Mouse (Mus musculus) gastrocnemius, postnatal 36 days (tissue): ENCODE data around the gene Lrp8. TPM values are rescaled to one million over a fixed set of nuclear protein-coding genes. Genes with fewer than 3 reads are reported as not detected.
A peak's percentile ranks its signal among the peaks of the same experiment; 100 is the strongest.

ENCODE experiments used
- DNase-seq, 2 experiments: peaks; one replicate each; pipeline ENCODE4 v3.0.0; 2022
- intact Hi-C: fragments of 180-260 bp; cut with DNase I; formaldehyde crosslinking; loops from one replicate; pipeline ENCODE4 v1.15.1; 2025
- long read RNA-seq, 2 experiments: library from polyadenylated mRNA; stranded (forward); transcript quantifications; one replicate each; pipeline ENCODE4 v2.0.0; 2021
- total RNA-seq, 2 experiments: library from RNA; stranded (reverse); gene quantifications; 2 replicates each; pipeline ENCODE4 v1.2.3; 2021

Lrp8 gene
- under 1 TPM; 0.12 to 0.56 TPM for total RNA-seq
- long read RNA-seq, experiment 1 = 0 reads
- long read RNA-seq, experiment 2 = 0 reads

DNA sequence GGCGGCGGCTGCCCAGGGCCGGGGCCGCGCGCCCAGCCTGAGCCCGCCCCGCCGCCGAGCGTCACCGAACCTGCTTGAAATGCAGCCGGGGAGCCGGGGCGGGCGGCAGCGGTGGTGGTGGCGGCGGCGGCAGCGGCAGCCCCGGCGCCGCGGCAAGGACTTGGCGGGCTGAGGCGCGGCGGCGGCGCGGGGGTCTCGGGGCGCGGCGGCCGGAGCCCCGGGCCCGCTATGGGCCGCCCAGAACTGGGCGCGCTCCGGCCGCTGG lies at the start of gene Lrp8:
Gene Lrp8 (plus strand): TSS at position 77 of the 265 bp plus-strand sequence.
- intact Hi-C loops = no loop called here
- peak in 1 of 2 experiments; percentile 44 for DNase-seq

DNA sequence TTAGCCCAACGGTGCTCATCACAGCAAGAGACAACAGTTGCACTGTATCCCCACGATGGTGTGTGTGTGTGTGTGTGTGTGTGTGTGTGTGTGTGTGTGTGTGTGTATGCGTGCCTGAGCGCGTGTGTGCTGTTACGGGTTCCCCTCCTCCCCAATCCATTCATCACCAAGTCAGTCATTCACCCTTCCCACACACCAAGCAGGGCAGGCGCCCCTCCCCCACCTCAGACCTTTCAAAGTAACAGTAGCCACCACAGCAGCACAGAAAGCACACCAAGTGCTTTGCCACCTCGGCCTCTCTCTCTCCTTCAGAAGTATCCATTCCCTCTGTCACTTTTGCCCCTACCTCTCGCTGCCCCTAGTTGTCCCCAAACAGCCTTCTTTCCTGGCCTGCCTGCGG lies 45.8 kb upstream of the Lrp8 start:
- DNase-seq = no peak
- intact Hi-C loops = no loop called here

DNA sequence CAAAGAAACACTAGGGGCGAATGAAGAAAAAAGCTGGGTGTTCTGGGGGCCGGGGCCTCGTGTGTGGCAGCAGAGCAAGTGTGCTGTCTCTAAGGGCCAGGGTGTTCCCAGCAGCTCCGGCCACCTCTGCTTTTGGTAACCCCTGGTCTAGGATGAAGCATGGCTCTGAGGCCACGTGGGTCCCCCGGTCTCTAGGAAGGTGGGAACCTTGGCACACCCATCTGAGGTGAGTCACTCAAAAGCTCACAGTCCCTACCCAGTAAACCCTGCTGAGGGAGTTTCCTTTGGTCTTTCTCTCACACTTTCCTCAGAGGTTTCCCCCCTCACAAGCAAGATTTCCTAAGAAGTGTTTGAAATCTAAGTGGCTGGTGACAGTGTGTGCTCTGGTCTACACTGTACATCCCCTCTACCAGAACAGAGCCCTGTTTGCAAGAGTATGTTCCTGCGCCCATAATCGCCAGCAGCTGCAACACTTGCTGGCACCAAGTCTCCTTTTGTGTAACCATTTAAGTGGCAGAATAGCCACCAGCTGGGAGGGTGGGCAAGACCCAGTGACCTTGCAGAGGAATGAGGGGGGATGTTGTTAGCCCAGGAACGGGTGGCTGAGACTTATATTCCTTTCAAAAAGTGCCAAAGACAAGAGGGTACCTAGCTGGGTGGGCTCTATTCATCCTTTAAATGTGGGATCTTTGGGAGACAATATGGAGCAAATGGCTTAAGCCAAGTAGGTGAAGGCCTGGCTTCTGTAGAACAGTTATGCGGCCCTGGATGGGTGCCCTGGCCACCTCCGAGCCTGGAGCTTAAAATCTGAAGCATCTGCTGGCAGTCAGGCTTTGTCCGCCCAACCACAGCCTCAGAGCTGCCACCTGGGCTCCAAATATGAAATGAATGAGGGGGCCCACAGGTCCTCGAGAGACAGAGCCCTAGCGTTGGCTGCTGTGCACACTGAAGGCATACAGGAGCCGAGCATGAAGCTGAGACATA lies 44.3 kb upstream of the Lrp8 start:
- intact Hi-C loops = no loop called here
- DNase-seq = no peak

DNA sequence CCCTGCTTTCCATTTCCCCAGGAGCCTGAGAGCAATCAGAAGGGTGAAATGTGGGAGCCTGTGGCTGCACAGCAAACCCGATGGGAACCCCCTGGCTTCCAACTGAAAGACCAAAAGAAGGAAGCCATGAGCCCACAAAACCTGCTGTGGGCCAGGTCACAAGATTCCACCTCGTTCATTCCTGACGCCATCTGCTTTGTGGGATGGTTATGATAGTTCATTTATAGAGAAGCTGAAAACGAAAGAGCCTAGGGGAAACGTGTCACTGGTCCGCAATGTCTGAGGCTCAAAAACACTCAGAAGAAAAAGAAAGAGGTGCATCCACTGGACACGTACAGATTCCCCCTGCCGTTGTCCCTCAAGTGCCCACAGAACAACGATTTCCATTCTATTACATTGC lies 43.1 kb upstream of the Lrp8 start:
- DNase-seq = no peak
- intact Hi-C loops = no loop called here

DNA sequence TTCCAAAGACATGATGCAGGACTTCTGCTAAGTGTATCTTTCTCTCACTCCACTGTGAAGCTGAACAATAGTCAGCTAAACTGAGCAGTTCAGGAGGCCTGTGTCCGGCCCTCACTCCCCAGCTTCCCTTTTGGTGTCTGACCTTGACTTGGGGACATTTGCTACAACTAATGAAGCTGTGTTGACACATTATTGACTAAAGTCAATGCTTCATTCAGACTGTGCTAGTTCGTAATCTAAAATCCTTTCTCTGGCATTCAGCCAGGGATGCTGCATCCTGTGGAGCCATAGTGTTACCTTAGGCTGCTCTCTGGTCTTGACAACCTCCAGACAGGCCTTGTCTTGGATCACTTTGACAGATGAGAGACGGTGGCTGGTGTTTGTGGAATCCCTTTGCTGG lies 39.1 kb upstream of the Lrp8 start:
- no peak for DNase-seq
- intact Hi-C loops = no loop called here

DNA sequence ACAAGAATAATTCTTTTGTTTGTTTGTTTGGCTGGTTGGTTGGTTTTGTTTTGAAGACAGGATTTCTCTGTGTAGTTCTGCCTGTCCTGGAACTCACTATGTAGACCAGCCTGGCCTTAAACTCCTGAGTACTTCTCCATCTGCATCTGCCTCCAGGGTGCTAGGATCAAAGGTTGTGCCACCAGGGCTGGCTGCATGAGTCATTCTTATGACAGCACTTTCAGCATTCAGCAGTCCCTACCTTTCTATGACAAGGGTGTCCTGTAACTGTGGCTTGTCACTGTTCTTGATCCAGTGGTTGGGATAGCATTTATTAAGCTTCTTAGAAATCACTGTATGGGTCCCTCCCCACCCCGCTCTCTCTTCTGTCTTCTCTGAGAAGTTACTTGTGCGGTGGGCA lies 38.5 kb upstream of the Lrp8 start:
- intact Hi-C loops = no loop called here
- no peak for DNase-seq

DNA sequence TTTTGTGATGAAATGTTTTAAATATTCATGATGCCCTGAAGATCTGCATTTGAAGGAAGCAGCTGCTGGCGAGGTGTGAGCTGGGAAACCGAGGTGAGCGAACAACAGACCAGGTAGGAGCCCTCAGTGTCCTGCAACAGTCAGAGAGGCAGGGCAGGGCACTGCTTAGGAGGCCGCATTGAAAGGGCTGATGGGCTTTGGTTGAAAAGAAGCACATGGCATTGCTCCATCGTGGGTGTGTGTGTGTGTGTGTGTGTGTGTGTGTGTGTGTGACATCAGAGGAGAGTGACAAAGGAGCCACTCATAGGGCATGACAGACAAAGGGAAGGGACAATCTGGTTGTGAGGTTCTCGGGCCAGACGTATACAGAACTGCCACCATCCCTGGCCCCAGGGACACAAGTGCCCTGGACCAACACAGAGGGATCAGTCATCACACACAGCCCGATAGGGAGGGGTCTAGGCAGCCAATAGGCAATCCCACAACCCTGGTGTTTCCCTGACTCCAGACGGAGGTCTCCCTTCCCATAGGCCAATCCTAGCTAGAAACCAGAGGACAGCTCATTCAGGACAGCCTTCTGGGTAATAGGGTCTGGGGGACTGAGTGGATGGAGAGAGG lies 36.8 kb upstream of the Lrp8 start:
- DNase-seq = no peak
- intact Hi-C loops = no loop called here

DNA sequence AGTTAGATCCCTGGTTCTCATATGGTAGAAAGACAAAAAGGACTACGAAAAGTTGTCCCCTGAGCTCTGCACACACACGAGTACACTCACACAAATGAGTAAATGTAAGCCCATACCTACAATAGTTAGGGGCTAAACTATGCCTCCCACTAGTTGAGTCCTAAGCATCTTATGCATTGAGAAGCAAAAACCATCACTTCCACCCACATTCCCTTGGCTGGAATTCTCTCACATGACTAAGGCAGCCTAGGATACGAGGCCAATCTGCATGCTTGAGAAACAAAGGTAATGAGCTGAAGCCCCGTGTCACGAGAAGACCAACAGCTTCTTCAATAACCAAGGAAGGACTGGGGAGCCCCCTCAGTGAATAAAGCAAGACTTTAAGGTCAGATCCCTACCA lies 35.9 kb upstream of the Lrp8 start:
- no peak for DNase-seq
- intact Hi-C loops = no loop called here

DNA sequence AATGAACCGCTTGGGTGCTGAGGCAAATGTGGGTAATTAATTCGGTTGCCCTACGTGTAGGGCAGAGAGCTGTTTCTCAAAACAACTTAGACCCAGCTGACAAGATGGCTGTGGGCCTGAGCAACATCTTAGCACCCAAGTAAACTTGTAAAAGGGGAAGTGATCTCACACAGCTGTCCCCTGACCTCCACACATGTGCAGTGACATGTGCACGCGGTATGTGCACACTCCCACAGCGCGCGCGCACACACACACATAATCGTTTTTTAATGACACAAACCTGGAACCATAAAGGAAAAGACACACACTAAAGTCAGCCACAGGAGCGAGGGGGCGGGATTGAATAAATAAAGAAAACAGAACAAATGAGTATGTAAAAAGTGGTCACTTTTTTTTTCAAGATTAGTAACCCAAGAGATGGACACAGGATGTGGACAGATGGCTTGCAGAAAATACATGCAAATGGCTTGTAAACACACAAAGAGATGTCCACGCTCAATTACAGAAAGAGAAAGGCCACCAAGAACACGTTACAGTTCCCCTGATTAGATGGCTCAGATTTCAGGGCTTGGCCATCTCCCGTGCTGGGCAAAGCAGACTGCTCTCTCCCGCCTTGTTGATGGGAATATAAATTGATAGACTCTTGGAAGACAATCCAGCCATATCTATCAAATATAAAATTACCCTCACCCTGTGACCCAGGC lies 29.8 kb upstream of the Lrp8 start:
- intact Hi-C loops = no loop called here

DNA sequence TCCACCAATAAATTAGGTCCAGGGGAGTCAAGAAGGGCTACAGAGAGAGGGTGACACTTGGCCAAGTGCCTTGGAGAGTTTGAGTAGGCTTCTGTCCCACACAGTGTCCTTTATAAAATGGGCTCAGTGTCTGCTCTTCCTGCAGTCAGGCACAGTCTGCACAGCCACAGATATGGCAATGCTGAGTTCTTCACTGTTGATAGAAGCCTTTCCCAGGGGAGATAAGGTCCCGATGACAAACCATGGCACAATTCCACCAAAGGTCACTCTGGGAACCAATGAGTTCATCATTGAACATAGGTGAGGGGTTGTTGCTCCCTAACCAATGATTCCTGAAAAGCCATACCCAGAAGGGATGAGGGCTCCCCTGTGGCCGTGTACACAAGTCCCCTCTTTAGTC lies 27.2 kb upstream of the Lrp8 start:
- intact Hi-C loops = no loop called here
- DNase-seq = no peak

More for the DNA sequence above, 29.8 kb upstream of the Lrp8 start:
- no peak for DNase-seq

DNA sequence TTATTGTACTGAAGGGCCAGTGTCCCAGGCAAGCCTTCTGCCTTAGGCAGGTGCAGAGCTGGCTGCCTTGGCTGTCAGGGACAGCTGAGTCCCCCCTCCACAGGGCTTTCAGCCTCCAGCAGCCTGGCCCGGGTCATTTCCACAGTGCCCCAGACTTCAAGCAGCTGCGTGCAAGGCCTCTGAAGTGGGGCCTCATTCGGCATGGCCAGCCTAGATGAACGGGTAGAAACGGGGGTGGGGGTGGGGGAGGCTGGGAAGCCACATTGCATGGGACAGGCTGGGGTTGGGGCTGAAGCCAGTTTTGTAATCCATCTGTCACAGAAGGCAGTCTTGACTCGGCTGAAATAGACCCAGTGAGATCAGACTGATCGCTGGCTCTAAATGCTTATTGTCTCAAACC lies 26.4 kb upstream of the Lrp8 start:
- DNase-seq = no peak
- intact Hi-C loops = no loop called here

DNA sequence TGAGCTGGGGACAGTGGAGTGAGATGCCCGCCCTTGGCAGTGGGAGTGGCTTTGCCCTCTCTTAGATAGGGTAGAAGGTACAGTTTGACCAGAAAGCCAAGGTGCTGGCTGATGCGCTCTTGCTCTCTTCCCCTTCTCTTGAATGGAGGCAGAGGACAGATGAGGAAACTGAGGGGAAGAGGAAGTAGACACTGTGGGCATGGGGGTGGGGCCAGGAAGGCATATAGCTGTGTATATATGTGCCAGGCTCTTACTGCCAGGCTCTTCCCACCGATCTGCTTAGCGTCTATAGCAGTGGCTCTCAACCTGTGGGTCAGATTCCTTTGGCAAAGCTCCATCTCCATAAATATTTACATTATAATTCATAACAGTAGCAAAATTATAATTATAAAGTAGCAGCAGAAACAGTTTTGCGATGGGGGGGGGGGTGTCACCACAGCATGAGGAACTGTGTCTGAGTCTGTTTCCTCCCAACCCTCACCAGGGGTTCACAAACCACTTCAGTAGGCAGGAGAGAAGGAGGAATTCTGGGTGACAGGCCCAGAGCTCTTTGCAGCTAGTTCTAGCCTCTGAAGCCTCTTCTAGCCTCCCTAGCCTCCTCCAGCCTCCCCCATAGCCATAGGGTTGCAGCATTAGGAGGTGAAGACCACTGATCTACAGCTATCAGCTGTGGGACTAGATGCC lies 24.9 kb upstream of the Lrp8 start:
- intact Hi-C loops = no loop called here
- DNase-seq = no peak

DNA sequence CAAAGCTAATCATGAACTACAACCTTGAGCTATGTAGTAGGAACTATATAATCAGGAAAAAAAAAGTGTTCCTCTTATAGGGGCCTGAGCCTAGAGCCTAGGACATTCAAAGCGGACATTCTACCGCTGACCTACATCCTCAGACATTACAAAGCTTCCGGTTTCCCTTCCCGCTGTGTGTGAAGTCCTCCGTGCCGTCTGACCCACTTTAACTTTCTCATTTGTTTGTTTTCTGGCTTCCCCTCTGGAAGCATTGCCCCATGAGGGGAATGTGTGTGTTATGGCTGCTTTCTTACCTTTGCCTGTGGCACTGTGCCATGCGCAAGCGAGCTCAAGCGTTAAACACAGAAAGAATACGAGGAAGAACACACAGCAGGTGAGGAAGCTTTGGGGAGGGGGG lies 18.5 kb upstream of the Lrp8 start:
- intact Hi-C loops = no loop called here
- no peak for DNase-seq

DNA sequence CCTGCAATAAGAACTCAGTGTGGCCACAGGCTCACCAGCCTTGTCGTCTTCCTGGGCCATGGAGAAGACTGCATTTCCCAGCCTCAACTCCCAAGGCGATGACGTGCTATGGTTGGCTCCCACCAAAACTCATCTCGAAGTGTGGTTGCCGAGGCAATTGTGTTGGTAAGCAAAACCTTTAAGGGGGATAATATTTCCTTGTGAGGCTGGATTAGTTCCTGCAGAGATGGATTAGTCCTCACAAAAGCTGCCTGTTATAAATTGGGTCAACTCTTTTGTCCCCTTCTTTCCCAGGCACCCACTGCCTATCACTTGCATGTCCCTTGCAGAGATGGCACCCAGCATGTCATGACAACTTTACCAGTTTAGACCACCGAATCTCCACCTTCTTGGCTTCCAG lies 13.2 kb upstream of the Lrp8 start:
- intact Hi-C loops = no loop called here

DNA sequence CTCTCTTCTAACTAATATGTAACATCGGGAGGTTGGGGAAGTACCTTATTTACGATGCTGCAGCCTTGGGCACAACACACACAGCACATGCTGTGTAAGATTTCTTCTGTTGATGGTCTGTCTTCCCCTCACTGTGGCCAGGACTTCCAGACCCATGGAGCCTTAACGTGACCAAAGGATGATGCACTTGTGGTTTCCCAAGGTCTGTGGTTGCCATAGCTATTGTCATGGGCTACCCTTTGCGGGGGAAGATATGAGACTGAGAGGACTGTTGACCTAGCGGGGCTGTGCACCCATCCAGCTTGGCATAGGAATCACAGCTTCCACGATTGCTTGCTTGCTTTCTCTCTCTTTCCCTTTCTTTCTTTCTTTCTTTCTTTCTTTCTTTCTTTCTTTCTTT lies 1.3 kb upstream of the Lrp8 start:
- intact Hi-C loops = no loop called here
- DNase-seq = no peak

More for the DNA sequence above, 13.2 kb upstream of the Lrp8 start:
- no peak for DNase-seq

DNA sequence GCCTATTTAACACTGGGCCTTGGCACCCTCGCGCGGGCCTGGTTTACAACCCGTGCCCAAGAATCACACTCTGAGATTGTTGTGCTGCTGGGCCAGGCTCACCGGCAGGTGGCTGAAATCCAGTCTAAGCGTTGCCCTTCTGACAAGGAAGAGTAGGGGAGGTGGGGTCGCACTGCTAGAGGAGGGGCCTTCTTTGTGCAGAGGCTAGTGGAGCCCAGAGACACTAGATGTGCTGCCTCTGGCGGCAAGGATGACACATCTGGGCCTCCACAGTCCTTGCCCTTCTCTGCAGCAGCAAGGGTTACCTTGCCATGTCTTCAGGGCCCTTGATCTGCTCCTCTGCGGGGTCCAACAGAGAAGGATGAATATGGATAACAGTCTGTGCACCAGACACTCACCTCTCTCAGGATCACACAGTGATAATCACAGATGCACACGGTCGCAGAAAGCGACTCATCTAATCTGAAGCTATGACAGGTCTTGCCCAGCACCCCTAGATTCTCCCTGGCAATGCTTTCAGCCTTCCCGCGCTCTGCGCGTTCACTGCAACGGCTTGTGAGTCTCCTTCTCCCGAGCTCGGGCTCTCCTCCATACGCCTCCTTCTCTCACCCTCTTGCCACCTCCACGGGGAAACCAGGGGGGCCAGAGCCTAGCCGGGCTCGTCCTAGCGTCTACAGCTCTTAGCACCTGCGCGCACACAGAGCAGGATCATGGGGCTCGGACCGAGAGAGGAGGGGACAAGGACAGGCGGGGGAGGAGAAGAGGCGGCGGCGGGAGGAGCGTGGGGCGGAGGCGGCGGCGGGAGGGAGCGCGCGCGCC lies 486 bp upstream of the Lrp8 start:
- DNase-seq = peak in 1 of 2 experiments; percentile 47
- intact Hi-C loops = no loop called here

DNA sequence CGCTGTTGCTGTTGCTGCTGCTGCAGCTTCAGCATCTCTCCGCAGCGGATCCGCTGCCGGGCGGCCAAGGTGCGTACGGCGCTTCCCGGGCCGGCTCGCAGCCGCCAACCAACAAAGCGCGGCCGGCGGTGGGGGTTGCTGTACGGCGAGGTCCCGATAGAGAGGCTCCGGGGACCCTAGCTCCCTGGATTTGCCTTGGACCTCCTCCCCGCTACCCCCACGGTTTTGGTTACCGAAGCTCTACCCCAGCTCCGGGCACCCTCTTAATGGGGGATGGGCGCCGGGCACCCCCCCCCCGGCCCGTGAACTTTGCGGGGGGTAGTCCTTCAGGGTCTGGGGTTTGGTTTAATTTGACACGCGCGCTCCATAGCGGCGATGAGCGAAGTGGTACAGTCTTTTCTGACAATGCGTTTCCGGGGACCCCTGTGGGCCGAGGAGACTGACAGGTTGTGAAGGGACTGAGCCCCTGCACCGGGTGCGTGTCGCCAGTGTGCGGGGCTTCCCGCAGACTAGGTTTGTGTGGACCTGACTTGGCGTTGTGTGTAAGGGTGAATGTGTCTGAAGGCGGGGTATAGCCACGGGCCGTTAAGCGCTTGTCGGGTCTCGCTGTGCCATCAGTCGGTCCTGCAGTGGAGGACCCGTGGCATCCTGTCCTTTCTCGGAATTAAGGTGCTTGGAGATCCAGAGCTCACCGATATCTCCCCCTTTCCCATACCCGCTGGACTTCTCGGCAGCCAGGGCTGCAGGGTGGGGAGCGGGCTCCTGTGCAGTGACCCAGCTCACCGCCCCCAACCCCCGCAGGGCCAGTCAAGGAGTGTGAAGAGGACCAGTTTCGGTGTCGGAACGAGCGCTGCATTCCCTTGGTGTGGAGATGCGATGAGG lies 630 bp downstream of the Lrp8 start:
- intact Hi-C loops = no loop called here
- DNase-seq = no peak

DNA sequence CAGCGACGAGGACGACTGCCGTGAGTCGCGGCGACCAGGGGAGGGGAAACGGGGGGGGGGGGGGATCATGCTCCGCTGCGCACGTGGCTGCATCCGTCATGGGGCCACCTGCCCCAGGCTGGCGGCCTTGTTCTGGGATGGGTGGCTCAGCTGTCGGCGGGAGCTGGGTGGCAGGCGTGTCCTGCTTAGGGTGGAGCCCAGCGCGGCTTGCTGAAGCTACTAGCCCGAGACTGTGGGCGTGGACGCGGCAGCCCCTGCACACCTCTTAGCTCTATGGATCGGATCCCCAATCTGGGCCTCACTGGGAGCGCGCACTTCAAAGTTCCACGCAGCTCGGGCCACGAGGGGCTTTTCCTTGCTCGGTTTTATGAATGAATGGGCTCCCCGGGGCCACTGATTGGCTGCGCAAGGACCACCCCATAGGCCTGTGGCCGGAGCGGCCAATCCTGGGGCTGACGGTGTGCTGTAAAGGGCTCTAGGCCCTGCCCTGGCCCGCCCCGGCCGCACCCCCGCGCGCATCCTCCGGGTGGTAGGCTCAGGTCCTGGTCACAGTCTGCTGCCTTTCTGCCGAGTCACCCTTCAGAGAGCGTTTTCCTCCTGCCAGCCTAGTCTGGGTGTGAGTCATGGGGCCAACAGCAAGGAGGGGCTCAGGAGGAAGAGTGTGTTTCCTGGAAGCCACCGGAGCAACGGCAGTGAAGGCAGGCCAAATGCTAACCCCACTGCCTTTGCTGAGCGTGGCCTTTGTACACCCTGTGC lies 1.5 kb downstream of the Lrp8 start:
- DNase-seq = peak in 1 of 2 experiments; percentile 34
- intact Hi-C loops = no loop called here
